Mouse (Mus musculus): ENCODE data around the gene Shank1.
"Not testable (repeated sequence)": the region's sequence is repeated elsewhere in the genome, so short reads cannot be mapped to it uniquely, and the experiment has no call there.

Shank1 gene

DNA sequence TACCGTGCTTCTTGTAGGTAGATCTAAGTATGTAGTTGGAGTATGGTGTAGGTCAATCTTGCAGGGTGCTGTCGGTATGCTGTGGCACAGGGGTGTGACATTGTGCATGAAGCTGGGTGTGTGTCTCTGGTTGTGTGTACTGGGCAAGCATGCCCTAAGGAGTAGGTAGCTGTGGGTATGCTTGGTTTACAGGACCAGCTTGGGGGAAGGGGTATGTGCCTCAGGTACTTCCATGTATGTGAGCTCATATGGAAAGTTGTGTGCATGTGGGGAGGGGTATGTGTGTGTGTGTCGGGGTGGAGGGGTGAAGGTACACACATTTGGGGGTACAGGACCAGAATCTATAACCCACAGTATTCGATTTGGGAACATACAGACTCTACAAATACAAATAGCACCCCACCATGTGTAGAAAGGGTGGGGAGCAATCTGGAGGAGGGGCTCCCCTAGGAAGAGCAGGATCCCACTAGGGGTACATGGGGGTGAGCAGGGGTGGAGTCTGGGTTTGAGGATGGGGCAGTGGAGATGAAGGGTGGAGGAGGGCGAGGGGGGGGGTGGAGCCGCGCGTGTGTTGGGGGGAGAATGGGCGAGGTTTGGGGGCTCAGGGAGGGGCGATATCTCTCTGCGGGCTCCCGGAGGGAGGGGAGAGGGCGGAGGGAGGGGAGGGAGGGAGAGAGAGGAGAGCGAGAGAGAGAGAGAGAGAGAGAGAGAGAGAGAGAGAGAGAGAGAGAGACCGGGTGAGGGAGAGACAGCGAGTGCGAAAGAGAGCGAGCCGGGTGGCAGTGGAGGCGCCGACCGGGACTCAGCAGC, at the start of gene Shank1:
Shank1 (plus strand) TSS at position 779 of the 810 bp plus-strand sequence.
- no peak for DNase-seq (ENCODE audit: low read depth, low spot score)

DNA sequence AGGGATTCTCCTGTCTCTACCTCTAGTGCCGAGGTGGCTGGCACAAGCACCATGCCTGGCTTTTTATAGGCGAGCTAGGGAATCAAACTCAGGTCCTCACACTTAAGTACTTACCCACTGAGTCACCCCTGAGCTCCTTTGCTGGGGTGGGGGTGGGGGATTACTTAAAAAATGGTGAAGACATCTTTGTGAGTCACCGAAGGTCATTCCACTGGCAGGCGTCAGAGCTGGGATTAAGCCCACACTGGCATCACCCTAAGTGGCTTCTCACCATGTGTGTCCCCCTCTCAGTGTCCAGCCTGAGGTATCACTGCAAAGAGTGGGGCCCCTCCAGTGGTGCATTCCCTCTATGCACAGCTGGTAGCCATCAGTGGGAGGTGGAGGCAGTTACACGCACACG, 49.6 kb upstream of the Shank1 start:
- DNase-seq (ENCODE audit: low read depth, low spot score), result no peak

GRCm38 (mm10) chr7:44261147-44261546, 48.9 kb upstream of the Shank1 start, which contains the start of gene Gm15517:
Gm15517 (plus strand) TSS chr7:44261447.
- no peak for DNase-seq (ENCODE audit: low read depth, low spot score)

GRCm38 (mm10) chr7:44262791-44263643, 47.0 kb upstream of the Shank1 start:
- DNase-seq (ENCODE audit: low read depth, low spot score), result peak; percentile 89

DNA sequence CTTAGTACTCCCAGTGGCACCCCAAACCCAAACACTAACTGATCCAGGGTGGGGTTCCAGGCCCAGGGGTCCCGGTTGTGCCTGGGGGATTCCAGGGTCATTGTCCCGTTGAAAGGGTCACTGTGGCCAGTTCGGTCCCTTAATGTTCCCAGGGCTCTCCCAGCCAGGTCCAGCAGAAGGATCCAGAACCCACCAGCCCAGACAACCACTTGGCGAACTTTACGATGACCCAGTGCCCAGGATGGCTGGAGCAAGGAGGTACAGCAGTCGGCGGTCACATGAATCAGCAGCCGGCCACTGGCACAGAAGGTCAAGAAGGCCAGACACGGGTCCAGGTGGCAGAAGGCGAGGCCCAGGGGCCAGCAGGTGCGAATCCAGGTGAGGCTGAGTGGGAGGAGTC, 41.9 kb upstream of the Shank1 start:
- no peak for DNase-seq (ENCODE audit: low read depth, low spot score)

GRCm38 (mm10) chr7:44269397-44269796, 40.7 kb upstream of the Shank1 start:
- no peak for DNase-seq (ENCODE audit: low read depth, low spot score)

GRCm38 (mm10) chr7:44271309-44271708, 38.7 kb upstream of the Shank1 start:
- no peak for DNase-seq (ENCODE audit: low read depth, low spot score)

DNA sequence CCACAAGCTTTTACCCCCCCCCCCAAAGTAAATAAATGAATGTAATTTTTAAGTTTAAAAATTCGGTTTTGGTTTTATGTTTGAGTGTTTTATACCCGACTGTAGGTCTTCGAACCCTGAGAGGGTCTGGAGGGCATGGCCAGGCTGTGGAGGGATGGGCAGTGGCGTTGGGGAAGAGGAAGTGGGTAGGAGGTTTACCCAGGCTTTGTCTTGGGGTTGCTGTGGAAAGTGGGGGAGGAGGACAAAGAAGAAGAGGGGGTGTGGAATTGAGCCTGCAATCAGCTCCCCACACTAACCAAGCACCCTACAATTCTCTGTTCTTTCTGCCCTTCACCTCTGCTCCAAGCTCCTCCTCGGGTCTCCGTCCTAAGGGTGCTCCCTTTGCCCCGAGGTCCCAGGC, 37.5 kb upstream of the Shank1 start:
- DNase-seq (ENCODE audit: low read depth, low spot score), result no peak

DNA sequence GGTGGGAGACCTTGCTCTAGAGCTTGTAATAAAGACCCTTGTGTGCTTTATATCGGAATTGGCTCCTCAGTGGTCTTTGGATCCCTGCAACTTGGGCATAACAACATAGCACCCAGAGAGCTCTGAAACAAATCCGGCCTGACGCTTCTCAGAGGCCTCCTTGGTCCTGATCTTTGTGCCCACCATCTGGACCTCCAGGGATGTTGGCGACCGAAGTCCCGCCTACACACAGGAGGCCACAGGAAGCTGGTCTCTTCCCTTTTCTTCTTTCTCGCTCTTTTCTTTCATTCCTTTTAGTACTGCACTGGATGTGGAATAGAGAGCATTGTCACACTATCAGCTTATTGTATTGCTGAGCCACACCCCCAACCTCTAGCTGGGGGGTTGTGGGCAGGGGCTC, 36.6 kb upstream of the Shank1 start:
- DNase-seq (ENCODE audit: low read depth, low spot score), result no peak

DNA sequence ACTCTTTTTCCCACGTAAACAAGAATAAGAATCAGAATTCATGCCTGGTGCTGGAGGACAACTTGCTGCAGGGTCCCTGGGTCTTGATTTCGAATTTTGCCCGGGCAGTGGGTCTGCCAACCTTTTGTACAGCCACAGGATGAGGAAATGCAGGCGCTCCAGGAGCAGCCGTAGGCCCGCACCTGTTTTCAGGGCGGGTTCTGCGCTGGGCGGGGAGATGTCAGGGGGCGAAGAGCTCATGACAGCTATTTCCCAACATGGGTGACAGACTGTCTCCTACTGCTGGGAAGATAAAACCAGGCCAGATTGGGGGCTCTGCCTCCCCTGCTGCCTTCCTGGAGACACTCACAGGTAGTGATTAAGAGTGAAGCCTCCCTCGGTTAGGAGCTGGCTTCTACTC, 36.0 kb upstream of the Shank1 start:
- no peak for DNase-seq (ENCODE audit: low read depth, low spot score)

DNA sequence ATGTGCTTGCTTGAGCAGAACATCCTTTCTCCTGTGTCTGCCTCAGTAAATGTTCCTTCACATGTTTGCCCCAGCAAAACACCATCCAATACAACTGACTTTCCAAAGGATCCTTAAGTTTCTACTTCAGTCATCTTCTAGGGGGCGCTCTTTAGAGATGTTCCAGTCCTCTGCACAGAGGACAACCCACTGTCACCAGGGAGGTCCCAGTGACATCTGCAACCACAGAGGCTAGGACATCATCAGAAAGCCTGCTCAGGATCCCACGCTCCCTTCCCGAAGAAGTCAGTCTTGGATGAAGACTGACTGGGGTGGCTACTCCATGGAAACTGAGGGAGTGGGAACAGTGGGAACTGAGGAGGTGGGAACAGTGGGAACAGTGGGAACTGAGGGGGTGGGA, 34.5 kb upstream of the Shank1 start:
- DNase-seq (ENCODE audit: low read depth, low spot score), result peak; percentile 20

DNA sequence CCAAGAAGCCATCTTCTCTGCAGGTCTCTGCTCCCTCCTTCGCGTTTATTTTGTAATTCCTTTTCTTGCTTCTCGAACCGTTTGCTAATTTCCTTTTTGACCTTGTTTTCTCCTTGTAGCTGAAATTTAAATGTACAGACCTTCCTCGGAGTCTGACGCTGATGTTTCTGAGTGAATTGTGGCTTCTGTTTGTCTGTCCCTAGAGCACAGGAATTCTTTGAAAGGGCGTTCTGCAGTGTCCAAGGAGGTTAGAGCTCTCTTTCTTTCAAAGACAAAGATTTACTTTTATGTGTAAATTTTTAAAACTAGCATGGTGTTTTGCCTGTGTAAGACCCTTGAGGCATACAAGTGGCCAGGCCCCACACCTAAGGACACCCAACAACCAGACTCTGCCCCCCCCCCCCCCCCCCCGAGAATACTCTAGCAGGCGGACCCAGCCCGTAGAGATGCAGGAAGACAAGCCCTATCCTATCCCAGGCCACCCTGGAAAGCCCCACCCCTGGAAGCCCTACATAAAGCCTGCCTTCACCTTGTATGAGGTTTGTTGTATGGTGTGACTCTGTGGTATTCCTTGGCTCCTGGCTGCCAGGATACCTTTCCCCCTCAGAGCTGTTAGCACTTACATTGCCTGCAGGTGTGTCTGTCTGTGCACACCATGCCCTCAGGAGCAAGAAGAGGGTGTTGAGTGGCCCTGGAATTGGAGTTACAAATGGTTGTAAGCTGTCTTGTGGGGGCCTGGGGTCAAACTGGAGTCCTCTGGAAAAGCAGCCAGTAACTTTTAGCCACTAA, 33.4 kb upstream of the Shank1 start:
- no peak for DNase-seq (ENCODE audit: low read depth, low spot score)

DNA sequence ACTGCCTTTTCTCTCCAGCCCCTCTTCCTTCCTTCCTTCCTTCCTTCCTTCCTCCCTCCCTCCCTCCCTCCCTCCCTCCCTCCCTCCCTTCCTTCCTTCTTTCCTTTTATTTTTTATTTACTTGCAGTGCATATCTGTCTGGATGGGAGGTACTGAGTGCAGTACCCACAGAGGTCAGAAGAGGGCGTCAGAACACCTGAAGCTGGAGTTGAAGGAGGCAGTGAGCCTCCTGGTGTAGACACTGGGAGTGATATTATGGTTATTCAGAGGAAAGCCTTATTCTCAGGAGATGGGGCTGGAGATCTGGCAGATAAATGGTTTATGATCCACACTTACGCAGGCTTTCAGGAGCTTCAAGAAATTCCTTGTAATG, 32.8 kb upstream of the Shank1 start:
- peak; percentile 75 for DNase-seq (ENCODE audit: low read depth, low spot score)

DNA sequence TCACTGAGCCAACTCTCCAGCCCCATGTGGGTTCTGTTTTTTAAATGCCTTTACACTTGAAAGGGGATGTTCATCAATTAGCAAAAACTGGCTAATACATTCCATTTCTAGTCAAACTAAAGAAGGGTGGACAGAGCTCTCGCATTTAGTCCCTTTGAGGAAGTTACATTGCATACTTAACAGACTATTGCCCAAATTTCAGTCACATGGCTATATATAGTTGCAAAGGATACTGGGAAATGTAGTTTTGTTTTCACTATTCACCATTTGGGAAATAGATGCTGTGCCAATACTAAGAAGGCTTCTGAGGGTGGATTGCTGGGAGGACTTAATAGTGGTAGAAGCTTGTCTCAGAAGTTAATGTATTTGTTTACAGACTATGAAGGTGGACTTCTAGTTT, 29.1 kb upstream of the Shank1 start:
- DNase-seq (ENCODE audit: low read depth, low spot score), result peak; percentile 12

GRCm38 (mm10) chr7:44281586-44281985, 28.5 kb upstream of the Shank1 start:
- no peak for DNase-seq (ENCODE audit: low read depth, low spot score)

GRCm38 (mm10) chr7:44287760-44288159, 22.3 kb upstream of the Shank1 start:
- DNase-seq (ENCODE audit: low read depth, low spot score), result no peak

- no peak for DNase-seq (ENCODE audit: low read depth, low spot score)
Measured at GRCm38 (mm10) chr7:44290986-44291385, 19.1 kb upstream of the Shank1 start.

DNA sequence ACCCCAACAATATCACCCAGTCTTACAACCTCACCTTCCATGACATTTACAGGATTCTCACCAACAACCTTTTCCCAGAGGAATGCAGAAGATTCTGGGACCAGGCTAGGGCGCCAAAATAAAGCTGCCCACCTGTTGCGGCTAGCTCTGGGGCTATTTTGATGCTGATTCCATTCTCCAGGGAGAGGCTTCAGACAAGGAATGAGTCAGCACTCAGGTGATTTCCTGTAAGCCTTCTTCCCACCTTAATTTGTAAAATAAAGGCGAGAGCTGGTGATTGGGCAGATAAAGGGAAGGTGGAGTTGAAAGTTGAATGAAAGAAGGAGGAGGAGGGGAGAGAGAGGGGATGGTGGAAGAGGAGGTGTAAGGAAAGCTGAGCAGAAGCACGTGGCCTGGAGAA, 18.6 kb upstream of the Shank1 start:
- DNase-seq (ENCODE audit: low read depth, low spot score), result no peak

DNA sequence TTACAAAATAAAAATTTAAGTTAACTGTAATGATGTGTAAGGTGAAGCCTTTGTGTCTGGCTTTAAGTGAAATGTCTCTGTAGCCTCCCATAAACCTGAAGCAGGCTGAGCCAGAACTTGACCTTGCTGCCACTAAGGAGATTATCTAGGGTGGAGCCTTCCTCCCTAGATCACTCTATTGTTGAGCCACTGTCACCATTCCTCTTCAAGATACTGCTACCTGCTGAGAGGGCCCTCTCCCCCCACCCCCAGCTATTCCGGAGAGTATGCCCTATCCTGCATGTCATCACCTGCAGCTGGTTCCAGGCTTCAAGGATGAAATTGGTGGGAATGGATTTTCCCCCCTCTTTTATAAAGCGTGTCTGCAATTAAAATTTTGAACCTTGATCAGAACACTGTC, 12.6 kb upstream of the Shank1 start:
- DNase-seq (ENCODE audit: low read depth, low spot score), result not testable (repeated sequence)

GRCm38 (mm10) chr7:44303346-44304340, 6.4 kb upstream of the Shank1 start:
- peak; percentile 68 for DNase-seq (ENCODE audit: low read depth, low spot score)

DNA sequence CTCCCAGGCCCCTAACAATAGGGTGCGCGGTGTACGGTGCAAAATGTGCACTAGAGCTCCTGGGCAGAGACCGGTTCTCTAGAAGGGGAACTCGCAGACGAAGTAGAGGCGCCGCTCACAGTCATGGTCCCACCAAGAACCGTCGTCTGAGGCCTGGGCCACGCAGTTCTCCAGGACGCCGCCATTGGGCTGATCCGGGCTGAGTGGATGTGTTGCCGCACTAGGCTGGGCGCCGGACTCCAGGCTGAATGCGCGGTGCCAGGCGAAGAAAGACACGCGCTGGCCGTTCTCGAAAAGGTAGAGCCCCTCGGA, 5.6 kb upstream of the Shank1 start:
- no peak for DNase-seq (ENCODE audit: low read depth, low spot score)
